Mouse (Mus musculus) spleen, adult 10 weeks (tissue): ENCODE measurements around the gene Slc35b2. TPM values are rescaled to one million over a fixed set of nuclear protein-coding genes. Genes with fewer than 3 reads are reported as not detected.

Source experiments
- polyA plus RNA-seq: library from polyadenylated mRNA; stranded (reverse); fragments of 350-450 nt; fragmentation: Illumina TruSeq; extraction: RNeasy Lipid Tissue Mini Kit (QIAGEN cat#74804); gene quantifications from one replicate; pipeline ENCODE4 v1.2.3, GENCODE M21; 2015; ENCODE audit warnings: low replicate concordance; ENCODE audit not compliant: insufficient read depth

Slc35b2 gene
- polyA plus RNA-seq: 32.4 TPM

DNA sequence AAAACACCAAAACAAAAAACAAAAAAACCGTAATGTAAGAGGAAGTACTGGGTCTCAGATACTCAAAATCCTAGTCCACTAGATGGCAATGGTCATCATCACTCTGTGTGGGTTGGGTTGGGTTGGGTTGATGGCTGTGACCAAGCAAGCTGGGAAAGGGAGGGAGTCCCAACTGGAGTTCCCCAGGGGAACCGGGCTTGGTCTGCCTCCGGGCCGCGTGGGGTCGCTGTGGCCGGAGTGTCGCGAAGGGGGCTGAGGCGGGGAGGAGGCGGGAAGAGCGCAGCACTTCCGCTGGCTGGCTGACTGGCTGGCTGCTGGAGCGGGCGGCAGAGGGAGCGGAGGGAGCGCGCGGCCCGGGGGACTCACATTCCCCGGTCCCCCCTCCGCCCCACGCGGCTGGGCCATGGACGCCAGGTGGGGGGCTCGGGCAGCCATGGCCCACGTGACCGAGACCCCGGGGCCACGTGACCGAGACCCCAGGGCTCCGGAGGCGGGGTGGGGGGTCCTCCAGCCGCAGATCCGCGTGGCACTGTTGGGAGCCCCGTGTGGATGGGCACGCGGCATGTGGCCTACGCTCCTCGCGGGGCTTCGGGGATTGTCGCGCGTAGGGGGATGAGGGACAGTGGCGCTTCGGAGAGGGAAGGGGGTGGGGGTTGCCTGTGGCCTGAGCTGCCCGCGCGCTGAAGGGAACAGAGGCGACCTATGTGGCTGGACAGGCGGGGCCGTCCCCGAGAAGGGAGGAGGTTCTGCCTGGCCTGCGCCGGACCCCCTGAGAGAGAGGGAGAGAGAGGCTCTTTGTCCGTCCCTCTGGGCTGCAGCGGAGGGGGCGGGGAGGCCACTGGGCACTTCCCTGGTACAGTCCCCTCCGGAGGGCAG lies at the start of gene Slc35b2:
Slc35b2 (plus strand) TSS at position 220 of the 876 bp plus-strand sequence.

GRCm38 (mm10) chr17:45523263-45523662 lies 40.4 kb upstream of the Slc35b2 start, which contains the start of gene Tcte1:
TSS of gene Tcte1 (plus strand) at chr17:45523434.

DNA sequence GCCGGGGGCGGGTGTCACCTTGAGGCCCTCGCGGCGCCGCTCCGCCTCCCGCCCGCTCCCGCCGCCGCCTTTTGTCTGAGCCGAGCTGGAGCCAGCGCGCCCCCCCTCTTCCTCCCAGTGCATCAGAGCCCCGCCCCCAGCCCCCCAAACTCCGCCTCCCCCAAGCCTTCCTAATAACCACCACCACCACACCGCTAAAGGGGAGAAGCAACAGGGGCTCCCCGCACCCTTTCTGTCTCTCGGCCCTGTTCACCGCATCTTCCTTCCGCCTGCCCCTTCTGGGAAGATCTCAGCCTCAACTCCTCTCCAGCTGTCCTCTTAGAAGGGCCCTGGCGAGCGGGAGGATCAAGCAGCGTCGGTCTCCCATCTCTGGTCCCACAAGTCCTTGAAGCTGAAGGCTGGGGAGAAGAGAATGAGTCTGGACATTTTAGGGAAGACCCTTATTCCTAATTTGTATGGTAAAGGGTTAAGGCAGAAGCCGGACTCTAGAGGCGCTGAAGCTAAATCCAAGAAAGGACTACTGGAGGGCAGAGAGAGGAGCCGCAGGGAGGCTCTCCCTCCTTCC lies 14.0 kb upstream of the Slc35b2 start, which contains the start of gene Tmem151b:
Tmem151b (minus strand) TSS at position 61 of the 565 bp plus-strand sequence.

DNA sequence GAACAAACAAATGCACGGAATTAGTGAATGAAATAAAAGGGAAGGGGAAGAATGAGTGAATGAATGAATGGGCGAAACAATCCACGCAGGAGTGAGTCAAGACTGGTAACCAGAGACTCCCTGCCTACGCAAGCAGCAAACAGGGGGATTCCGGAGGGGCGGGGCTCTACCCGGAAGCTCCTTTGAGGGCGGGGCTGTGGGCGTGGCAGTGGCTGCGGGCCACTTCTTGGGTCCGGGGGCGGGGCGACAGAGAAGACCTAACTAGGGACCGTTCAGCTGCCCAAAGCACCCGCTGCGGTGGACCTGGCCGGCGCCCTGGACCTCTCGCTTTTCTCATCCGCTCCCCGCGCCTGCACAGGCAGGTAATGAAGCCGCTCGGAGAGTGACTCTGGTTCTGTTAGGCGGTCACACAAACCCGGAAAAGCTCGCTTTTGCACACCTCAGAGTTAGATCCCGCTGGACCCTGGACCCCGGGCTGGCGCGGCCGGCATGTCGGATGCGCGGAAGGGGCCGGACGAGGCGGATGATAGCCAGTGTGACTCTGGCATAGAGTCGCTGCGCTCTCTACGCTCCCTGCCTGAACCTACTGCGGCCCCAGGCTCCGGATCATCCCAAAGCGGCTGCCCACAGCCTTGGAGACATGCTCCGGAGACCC lies 8.1 kb upstream of the Slc35b2 start, which contains the start of gene Nfkbie:
Nfkbie (plus strand) TSS at position 252 of the 655 bp plus-strand sequence.

GRCm38 (mm10) chr17:45573087-45573779 lies 9.6 kb downstream of the Slc35b2 start, which contains the start of gene Hsp90ab1:
TSS of gene Hsp90ab1 (minus strand) at chr17:45573271.

GRCm38 (mm10) chr17:45599446-45600242 lies 36.0 kb downstream of the Slc35b2 start, which contains the start of gene Slc29a1:
TSS of gene Slc29a1 (minus strand) at chr17:45599606.

DNA sequence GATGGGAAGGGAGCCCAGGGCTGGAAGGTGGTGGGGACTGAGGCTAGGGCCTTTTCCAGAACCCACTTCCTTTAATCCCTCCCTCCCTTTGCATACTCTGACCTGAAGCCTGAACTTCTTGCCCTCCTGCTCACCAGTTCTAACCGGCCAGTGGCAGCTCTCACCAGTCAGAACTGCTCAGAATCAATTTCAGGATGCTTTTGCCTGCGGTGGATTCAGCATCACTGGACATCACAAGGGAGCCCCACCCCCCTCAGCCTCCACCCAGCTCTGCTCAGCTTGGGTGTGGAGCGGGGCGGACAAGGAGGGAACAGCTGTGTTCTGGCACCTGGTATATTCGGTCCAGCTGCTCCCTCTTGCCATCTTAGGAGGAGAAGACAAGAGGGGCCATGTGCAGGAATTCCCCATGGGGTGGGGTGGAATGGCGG lies 38.2 kb downstream of the Slc35b2 start, which contains the start of gene Mymx:
Mymx (minus strand) TSS at position 226 of the 428 bp plus-strand sequence.

Other genes with a start within 250 kb of the Slc35b2 start
- gene Cdc5l, start 130.1 kb upstream of the Slc35b2 start, polyA plus RNA-seq: 106 TPM
- gene Spats1, start 88.5 kb upstream of the Slc35b2 start, polyA plus RNA-seq: not detected
- 2.9 TPM for gene Aars2, start 57.0 kb upstream of the Slc35b2 start, polyA plus RNA-seq
- gene Tcte1, start 40.4 kb upstream of the Slc35b2 start, polyA plus RNA-seq: 0.37 TPM
- gene Tmem151b, start 14.2 kb upstream of the Slc35b2 start, polyA plus RNA-seq: 1.0 TPM
- 69.2 TPM for gene Nfkbie, start 8.2 kb upstream of the Slc35b2 start, polyA plus RNA-seq
- gene Hsp90ab1, start 9.4 kb downstream of the Slc35b2 start, polyA plus RNA-seq: 1,285 TPM
- 45.2 TPM for gene Slc29a1, start 35.7 kb downstream of the Slc35b2 start, polyA plus RNA-seq
- not detected for gene Mymx, start 38.2 kb downstream of the Slc35b2 start, polyA plus RNA-seq
- gene Capn11, start 95.5 kb downstream of the Slc35b2 start, polyA plus RNA-seq: not detected
- 13.9 TPM for gene Mrpl14, start 122.4 kb downstream of the Slc35b2 start, polyA plus RNA-seq
- 14.2 TPM for gene Tmem63b, start 123.0 kb downstream of the Slc35b2 start, polyA plus RNA-seq
- not detected for gene 1600014C23Rik, start 170.0 kb downstream of the Slc35b2 start, polyA plus RNA-seq